Mouse (Mus musculus) mature B cell (primary cell): ENCODE results near the gene Tpo.

ENCODE experiments used
- in situ Hi-C: fragments of 300-500 bp; cut with MboI; formaldehyde crosslinking; loops from 2 replicates; pipeline ENCODE4 v1.14.3; 2019

Tpo gene

DNA sequence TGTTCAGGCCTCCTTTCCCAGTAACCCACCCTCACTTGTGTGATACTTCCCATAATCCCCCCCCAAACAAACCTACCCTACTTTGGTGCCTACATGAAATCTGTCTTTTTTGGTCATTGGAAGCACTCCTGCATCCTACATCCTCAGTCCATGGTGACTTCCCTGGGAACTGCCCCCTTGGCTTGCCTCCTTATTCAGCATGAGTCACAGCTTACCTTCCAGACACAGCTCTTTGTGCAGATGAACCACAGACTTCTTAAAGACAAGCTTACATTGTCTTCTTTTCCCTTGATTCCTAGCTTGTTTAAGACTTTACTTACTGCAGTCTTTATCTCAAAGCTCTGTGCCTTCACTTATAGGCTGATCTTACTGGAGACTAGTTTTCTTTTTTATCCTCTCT, 112.0 kb downstream of the Tpo start:
- in situ Hi-C loops, result no loop called here

DNA sequence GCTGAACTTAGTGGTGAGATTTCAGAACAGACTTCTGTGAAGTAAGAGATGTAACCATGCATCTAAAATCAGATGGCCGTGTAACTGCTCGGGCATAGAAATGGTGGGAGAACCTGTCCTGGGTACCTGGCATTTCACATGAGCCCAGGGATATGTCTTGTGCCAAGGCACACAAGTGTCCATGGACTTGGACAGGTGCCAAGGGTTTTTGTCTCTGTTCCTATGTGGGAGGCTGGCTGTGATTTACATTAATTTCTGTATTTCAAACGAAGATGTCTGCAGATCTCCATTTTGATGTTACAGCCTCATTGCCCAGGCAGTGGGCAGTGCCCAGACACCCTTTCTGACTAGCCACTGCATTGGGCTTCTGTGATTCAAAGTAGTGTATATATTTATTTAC, 115.3 kb downstream of the Tpo start:
- in situ Hi-C loops, result no loop called here

DNA sequence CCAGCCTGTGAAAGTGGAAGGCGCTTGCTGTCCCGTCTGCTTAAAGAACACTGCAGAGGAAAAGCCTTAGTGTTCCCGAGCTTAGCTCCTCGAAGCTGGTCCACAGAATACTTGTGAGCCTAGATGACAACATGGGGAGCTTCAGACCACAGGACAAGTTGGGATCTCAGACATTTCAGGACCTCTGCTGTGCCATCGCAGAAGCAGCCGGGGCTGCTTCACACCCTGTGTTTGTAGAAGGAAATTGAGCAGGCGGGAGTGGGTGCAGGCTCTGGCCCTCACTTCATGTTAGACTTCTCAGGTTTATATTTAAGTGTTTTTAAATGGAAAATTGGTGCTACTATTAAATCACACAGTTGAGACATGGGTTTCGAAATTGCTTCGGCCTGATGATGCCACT, 116.9 kb downstream of the Tpo start:
- in situ Hi-C loops, result no loop called here

DNA sequence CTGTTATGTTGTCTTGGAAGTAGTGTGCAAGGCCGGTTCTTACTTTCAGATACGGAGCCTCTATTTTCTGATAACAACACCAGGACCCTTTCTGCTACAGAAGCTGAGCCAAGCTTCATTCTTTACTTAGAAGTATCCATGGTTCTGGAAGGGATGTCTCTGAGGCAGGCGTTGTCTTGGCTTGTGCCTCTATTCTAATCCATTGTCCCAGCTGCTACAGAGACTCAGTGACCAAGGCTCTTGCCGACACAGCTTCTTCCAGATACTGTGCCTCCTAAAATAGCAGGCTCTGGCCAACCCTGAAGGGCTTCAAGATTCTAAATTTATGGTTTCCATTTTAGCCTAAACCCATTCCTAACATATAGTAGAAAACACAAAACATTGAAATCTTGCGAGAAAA, 123.7 kb downstream of the Tpo start:
- in situ Hi-C loops, result no loop called here

DNA sequence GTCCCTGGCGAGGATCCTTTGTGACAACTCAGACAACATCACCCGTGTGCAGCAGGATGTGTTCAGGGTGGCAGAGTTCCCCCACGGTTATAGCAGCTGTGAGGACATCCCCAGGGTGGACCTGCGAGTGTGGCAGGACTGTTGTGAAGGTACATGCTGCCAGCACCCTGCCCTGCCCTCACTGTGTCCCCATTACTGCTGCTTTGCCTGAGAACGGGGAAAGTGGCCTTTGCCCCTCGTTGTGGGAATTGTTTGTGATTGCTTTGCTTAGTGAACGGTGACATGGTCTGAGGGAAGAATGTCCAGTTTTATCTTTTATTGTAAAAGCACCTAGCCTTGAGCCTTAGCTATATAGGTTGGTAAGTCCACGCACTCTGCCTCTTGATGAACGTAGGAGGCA, 125.8 kb downstream of the Tpo start:
- in situ Hi-C loops, result no loop called here
